Mouse (Mus musculus) stomach, embryonic 16.5 days (tissue): ENCODE measurements around the gene N4bp2l1. TPM values are rescaled to one million over a fixed set of nuclear protein-coding genes. Genes with fewer than 3 reads are reported as not detected.
A peak's percentile ranks its signal among the peaks of the same experiment; 100 is the strongest.

Experiments
- ATAC-seq: fragments of 200-750 bp; cut with Nextera tagmentation; 2 replicates; pipeline ENCODE4 v1.8.0; 2017; ENCODE audit warnings: moderate number of reproducible peaks, moderate TSS enrichment; ENCODE audit not compliant: insufficient read depth, low FRiP score
- H3K27ac ChIP-seq: fragments of 300-500 bp; sonication (generic); 2 replicates; pipeline ENCODE4 v1.5.1; 2014; ENCODE audit warnings: low read length
- H3K27me3 ChIP-seq: fragments of 300-500 bp; sonication (generic); 2 replicates; pipeline ENCODE4 v1.6.1; 2014; ENCODE audit warnings: low read length, control low read depth, mixed read lengths; ENCODE audit not compliant: control insufficient read depth, insufficient read depth
- H3K36me3 ChIP-seq: fragments of 300-500 bp; sonication (generic); 2 replicates; pipeline ENCODE4 v1.6.1; 2014; ENCODE audit warnings: low read length; ENCODE audit not compliant: control insufficient read depth, insufficient read depth
- H3K4me1 ChIP-seq: fragments of 300-500 bp; sonication (generic); 2 replicates; pipeline ENCODE4 v1.6.1; 2014; ENCODE audit warnings: low read length, control low read depth, mixed read lengths; ENCODE audit not compliant: control insufficient read depth, insufficient read depth
- H3K4me2 ChIP-seq: fragments of 300-500 bp; sonication (generic); 2 replicates; pipeline ENCODE4 v1.6.1; 2014; ENCODE audit warnings: low read depth, low read length, mixed read lengths
- H3K4me3 ChIP-seq: fragments of 300-500 bp; sonication (generic); replicated peaks from 2 replicates; pipeline ENCODE4 v1.5.1; 2014; ENCODE audit warnings: mild to moderate bottlenecking, low read length
- H3K9ac ChIP-seq: fragments of 300-500 bp; sonication (generic); 2 replicates; pipeline ENCODE4 v1.6.1; 2014; ENCODE audit warnings: low read length
- H3K9me3 ChIP-seq: fragments of 300-500 bp; sonication (generic); replicated peaks from 2 replicates; pipeline ENCODE4 v1.6.1; 2016; ENCODE audit warnings: low read length, control low read depth; ENCODE audit not compliant: control insufficient read depth
- WGBS: fragments of 180-500 bp; shearing (Covaris S2); extraction: QIAGEN DNeasy Blood & Tissue Kit; methylation state at CpG from one replicate; pipeline ENCODE4 v1.1.7; 2014; 5-methylcytosine and 5-hydroxymethylcytosine counted together
- polyA plus RNA-seq: library from polyadenylated mRNA; unstranded; fragments of >200 nt; fragmentation: Nextera tagmentation; extraction: Ambion mirVana; gene quantifications from 2 replicates; pipeline ENCODE4 v1.2.1, GENCODE M21; 2015

Gene N4bp2l1
- polyA plus RNA-seq, 1 experiment from 2014 or later, result 8.3 TPM

DNA sequence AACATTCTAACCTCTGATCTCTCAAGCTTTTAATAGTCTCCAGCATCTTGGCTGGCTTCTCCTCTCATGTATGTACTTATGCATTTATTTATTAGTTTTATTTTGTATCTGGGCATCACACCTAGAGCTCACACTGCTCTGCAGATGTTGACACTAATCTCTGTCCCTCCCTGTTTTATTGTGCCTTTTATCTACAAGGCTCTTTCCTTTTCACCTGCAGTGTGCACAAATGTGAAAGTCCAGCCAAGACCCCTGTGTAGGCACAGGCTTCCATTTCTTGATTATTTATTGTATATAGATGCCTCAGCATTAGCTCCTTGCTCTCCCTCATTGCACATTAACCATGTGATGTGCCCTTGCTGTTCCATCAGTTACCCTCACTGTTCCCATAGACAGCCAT is 35.6 kb downstream of the N4bp2l1 start:
- no peak; the same call in 1 of the 2 replicates for ATAC-seq
- no peaks in the 10 kb centered on the region for H3K4me1 ChIP-seq
- no peaks in the 10 kb centered on the region; the same call in 1 of the 2 replicates for H3K36me3 ChIP-seq
- H3K27ac ChIP-seq, result no peak overlapping the region; the same call in 1 of the 2 replicates
- no peak overlapping the region for H3K4me2 ChIP-seq
- no peak overlapping the region for H3K4me3 ChIP-seq
- H3K9ac ChIP-seq, result no peak overlapping the region
- H3K9me3 ChIP-seq, result no peaks in the 10 kb centered on the region
- no peaks in the 10 kb centered on the region for H3K27me3 ChIP-seq

DNA sequence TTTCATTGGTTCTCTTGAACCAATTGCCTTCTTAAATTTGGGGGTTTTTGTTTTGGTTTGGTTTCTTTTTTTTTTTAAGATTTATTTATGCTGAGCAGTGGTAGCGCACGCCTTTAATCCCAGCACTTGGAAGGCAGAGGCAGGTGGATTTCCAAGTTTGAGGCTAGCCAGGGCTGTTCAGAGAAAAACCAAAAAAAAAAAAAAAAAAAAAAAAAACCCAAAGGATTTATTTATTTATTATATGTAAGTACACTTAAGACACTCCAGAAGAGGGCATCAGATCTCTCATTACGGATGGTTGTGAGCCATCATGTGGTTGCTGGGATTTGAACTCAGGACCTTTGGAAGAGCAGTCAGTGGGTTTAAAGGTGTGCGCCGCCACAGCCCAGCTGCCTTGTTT is 36.1 kb downstream of the N4bp2l1 start:
- no peak overlapping the region for H3K4me2 ChIP-seq
- no peak for ATAC-seq
- no peaks in the 10 kb centered on the region; the same call in 1 of the 2 replicates for H3K36me3 ChIP-seq
- H3K9me3 ChIP-seq, result no peaks in the 10 kb centered on the region
- H3K9ac ChIP-seq, result no peak overlapping the region
- no peaks in the 10 kb centered on the region for H3K4me1 ChIP-seq
- no peak overlapping the region for H3K27ac ChIP-seq
- no peaks in the 10 kb centered on the region for H3K27me3 ChIP-seq
- WGBS, result 90% methylated on average over 5 of the region's 5 CpGs
- H3K4me3 ChIP-seq, result no peak overlapping the region

DNA sequence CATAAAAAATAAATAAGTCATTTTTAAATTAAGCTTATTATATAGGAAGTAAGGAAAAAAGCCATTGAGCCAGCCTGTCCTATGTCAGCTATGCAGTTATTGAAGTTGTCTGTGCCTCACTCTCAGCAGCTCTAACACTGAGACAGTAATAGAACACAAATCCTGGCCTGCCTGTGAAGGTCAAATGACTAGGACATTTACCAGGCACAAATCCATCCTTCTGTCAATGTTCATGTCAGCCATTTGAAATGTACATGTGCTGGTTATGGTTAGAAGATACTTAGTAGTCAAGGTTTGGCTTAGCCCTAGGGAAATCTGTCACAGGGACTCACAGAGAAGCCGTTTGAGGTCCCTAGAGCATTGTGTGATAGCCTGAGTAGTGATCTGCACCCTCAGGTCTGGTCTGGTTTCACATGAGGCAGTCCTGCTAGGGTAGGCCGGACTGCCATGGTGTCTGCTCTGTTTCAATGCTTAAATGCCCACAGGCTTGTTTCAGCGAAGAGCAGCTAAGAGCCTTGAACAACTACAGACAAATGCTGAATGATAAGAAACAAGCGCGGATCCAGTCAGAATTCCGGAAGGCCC is 37.4 kb downstream of the N4bp2l1 start:
- Histone ChIP-seq H3K4me3 (no peak overlapping the region), H3K27ac (no peak overlapping the region), H3K27me3 (no peaks in the 10 kb centered on the region), H3K9me3 (no peaks in the 10 kb centered on the region), H3K9ac (no peak overlapping the region), H3K4me2 (no peak overlapping the region), H3K36me3 (no peaks in the 10 kb centered on the region; the same call in 1 of the 2 replicates), H3K4me1 (no peaks in the 10 kb centered on the region)
- WGBS, result 94% methylated on average over 6 of the region's 6 CpGs
- no peak for ATAC-seq

DNA sequence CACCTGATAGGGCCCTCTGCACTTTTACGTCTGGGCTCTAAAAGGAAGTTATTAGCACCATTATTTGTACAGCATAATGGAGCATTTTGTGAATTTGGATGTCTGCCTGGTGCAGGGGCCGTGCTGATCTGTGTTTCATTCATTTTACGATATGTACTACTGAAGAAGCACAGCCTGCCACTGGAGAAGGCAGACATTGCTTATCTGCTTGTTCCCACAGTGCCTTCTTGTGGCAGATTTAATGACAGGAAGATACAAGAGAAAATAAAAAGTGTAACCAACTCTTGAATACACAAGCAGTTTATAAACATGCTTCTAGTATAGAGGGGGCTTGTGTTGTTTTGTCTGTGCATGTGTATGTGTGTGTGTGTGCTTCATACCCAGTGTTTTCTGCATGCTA is 45.4 kb downstream of the N4bp2l1 start:
- Histone ChIP-seq H3K4me2 (no peak overlapping the region), H3K4me3 (no peak overlapping the region), H3K27ac (no peak overlapping the region), H3K9ac (no peak overlapping the region), H3K4me1 (no peaks in the 10 kb centered on the region), H3K36me3 (no peaks in the 10 kb centered on the region), H3K9me3 (no peaks in the 10 kb centered on the region), H3K27me3 (no peaks in the 10 kb centered on the region)
- ATAC-seq, result no peak
- 50% methylated on average over 3 of the region's 3 CpGs for WGBS

DNA sequence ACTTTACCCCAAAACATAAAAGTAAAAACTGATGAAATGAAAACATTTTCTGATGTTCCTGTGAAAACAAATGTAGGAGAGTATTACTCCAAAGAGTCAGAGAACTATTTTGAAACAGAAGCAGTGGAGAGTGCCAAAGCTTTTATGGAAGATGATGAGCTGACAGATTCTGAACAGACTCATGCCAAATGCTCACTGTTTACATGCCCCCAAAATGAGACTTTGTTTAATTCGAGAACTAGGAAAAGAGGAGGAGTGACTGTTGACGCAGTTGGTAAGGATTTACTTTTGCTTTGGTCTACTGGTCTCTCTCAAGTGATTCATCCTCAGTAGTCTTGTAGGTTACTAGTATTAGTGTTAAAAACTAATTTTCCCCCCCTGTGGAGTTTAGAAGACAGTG is 53.8 kb downstream of the N4bp2l1 start:
- Histone ChIP-seq H3K36me3 (peaks cover 15% of the 10 kb centered on the region), H3K9me3 (no peaks in the 10 kb centered on the region), H3K27me3 (no peaks in the 10 kb centered on the region), H3K4me1 (no peaks in the 10 kb centered on the region), H3K4me2 (no peak overlapping the region), H3K4me3 (no peak overlapping the region), H3K9ac (no peak overlapping the region), H3K27ac (no peak overlapping the region)
- 82% methylated on average over 2 of the region's 2 CpGs for WGBS
- no peak for ATAC-seq

DNA sequence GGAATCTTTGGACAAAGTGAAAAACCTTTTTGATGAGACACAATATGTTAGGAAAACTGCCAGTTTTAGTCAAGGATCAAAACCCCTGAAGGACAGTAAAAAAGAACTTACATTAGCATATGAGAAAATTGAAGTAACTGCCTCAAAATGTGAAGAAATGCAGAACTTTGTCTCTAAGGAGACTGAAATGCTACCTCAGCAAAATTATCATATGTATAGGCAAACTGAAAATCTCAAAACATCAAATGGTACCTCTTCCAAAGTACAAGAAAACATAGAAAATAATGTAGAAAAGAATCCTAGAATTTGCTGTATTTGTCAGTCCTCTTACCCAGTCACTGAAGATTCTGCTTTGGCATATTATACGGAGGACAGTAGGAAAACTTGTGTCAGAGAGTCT is 55.7 kb downstream of the N4bp2l1 start:
- ATAC-seq, result no peak
- no peaks in the 10 kb centered on the region for H3K9me3 ChIP-seq
- H3K4me3 ChIP-seq, result no peak overlapping the region
- no peaks in the 10 kb centered on the region for H3K27me3 ChIP-seq
- no peak overlapping the region for H3K9ac ChIP-seq
- WGBS, result 96% methylated on average over 1 of the region's 1 CpGs
- H3K4me1 ChIP-seq, result no peaks in the 10 kb centered on the region
- H3K36me3 ChIP-seq, result peaks cover 16% of the 10 kb centered on the region
- no peak overlapping the region for H3K4me2 ChIP-seq
- H3K27ac ChIP-seq, result no peak overlapping the region

DNA sequence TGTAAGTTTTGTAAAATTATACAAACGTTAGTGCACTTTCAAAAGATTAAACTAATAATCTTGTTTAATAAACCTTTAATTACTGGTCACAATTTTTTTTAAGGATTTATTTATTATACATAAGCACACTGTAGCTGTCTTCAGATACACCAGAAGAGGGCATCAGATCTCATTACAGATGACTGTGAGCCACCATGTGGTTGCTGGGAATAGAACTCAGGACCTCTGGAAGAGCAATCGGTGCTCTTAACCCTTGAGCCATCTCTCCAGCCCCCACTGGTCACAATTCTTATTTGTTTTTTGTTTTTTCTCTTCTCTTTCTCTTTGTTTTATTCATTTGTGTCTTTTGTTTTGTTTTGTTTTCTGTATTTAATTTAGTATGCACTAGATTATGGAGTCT is 71.7 kb downstream of the N4bp2l1 start:
- 89% methylated on average over 2 of the region's 2 CpGs for WGBS

DNA sequence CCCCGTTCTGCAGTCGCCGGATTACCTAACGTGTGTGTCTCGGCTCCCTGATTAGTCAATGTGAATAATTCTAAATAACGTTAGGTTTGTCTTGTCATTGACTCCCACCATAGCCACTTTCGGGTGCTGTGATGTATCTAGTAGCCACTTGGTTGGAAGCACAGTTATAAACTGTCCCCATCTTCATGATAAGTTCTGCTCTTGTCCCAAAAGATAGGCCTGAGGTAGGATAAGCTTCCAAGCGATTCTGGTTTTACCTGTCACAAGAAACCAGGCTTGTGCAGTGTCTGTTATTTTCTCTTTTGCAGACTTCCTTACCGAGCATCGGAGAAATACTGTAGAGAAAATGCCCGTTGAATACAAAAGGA is 74.1 kb downstream of the N4bp2l1 start:
- no peaks in the 10 kb centered on the region for H3K27me3 ChIP-seq
- H3K27ac ChIP-seq, result peak overlapping the region; percentile 74
- H3K4me2 ChIP-seq, result peak overlapping the region; percentile 82
- peaks cover 14% of the 10 kb centered on the region for H3K4me1 ChIP-seq
- peak overlapping the region; percentile 80 for H3K4me3 ChIP-seq
- no peaks in the 10 kb centered on the region for H3K9me3 ChIP-seq
- peak overlapping the region; percentile 93 for H3K9ac ChIP-seq
- peak; percentile 23; the same call in 1 of the 2 replicates for ATAC-seq
- H3K36me3 ChIP-seq, result no peaks in the 10 kb centered on the region
- 7% methylated on average over 11 of the region's 11 CpGs for WGBS

More for the DNA sequence above, 71.7 kb downstream of the N4bp2l1 start:
- Histone ChIP-seq H3K4me2 (no peak overlapping the region), H3K27me3 (no peaks in the 10 kb centered on the region), H3K4me1 (peaks cover 14% of the 10 kb centered on the region), H3K36me3 (peaks cover 3% of the 10 kb centered on the region; the same call in 1 of the 2 replicates), H3K4me3 (no peak overlapping the region), H3K27ac (no peak overlapping the region), H3K9ac (no peak overlapping the region), H3K9me3 (no peaks in the 10 kb centered on the region)
- ATAC-seq, result no peak

DNA sequence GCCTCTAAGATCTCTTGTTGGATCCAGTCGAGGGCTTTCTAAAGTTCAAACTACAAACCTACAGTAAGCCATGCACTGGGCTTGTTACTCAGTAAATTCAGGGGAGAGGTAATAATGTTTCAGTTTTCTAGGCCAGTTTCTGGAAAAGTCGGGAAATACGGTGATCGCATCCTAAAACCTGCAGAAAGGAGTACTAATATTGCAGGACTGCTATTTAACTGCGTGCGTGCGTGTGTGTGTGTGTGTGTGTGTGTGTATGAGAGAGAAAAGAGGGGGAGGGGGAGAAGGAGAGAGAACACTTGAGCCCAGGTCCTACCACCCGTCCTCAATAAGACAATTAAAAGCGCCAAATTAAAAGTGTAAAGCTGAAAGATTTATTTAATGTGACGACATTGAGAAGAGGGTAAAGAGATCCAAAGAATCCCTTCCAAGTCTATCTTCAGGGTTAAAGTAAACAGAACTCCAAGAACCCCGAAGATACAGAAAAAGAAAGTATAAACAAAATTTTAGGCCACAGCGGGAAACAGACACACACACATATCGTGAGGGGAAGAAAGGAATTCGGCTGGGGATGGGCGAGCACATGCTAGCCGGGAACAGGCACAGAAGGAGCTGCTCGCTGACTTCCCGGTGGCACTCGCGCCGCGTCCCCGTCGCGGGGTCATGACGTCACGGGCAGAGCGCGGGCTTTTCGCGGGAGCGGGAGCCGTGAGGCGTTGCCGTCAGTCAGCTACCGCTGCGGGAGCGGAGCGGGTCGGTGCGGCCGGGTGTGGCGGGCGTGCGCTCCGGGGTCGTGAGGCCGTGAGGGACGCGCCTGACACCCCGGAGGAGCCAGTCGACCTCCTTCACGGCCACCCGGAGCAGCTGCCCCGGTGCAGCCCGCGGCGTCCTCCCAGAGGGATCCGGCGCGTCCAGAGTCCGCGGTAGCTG is 74.8 kb downstream of the N4bp2l1 start, which contains the start of gene Brca2:
TSS of gene Brca2 (plus strand) at position 694 of the 930 bp plus-strand sequence.
- no peaks in the 10 kb centered on the region for H3K9me3 ChIP-seq
- peaks cover 14% of the 10 kb centered on the region for H3K4me1 ChIP-seq
- H3K27me3 ChIP-seq, result no peaks in the 10 kb centered on the region
- ATAC-seq, result peak; percentile 93
- peak within 1 kb of the TSS; percentile 93 for H3K9ac ChIP-seq
- H3K4me3 ChIP-seq, result peak within 1 kb of the TSS; percentile 80
- WGBS, result 5% methylated on average over 63 of the region's 63 CpGs
- peak within 1 kb of the TSS; percentile 74 for H3K27ac ChIP-seq
- no peaks in the 10 kb centered on the region for H3K36me3 ChIP-seq
- peak within 1 kb of the TSS; percentile 82 for H3K4me2 ChIP-seq
